Mouse (Mus musculus) liver, embryonic 13.5 days (tissue): Measurements from ENCODE around the gene Mcmbp. TPM values are rescaled to one million over a fixed set of nuclear protein-coding genes. Genes with fewer than 3 reads are reported as not detected.

ENCODE experiments used
- ATAC-seq: fragments of 200-750 bp; cut with Nextera tagmentation; 2 replicates; pipeline ENCODE4 v1.8.0; 2017; ENCODE audit warnings: low read depth, mild to moderate bottlenecking, moderate number of reproducible peaks, moderate library complexity
- DNase-seq: peaks from one replicate; pipeline ENCODE4 v3.0.0; 2022
- H3K27ac ChIP-seq: fragments of 300-500 bp; sonication (generic); 2 replicates; pipeline ENCODE4 v1.5.1; 2015; ENCODE audit warnings: moderate library complexity, mild to moderate bottlenecking, inconsistent platforms
- H3K27me3 ChIP-seq: fragments of 300-500 bp; sonication (generic); 2 replicates; pipeline ENCODE4 v1.6.1; 2015; ENCODE audit warnings: mild to moderate bottlenecking, inconsistent platforms
- H3K36me3 ChIP-seq: fragments of 300-500 bp; sonication (generic); 2 replicates; pipeline ENCODE4 v1.6.1; 2015; ENCODE audit warnings: mild to moderate bottlenecking, inconsistent platforms
- H3K4me1 ChIP-seq: fragments of 300-500 bp; sonication (generic); replicated peaks from 2 replicates; pipeline ENCODE4 v1.6.1; 2015; ENCODE audit warnings: inconsistent platforms
- H3K4me2 ChIP-seq: fragments of 300-500 bp; sonication (generic); 2 replicates; pipeline ENCODE4 v1.6.1; 2015; ENCODE audit warnings: inconsistent platforms, mild to moderate bottlenecking, moderate library complexity
- H3K4me3 ChIP-seq: fragments of 300-500 bp; sonication (generic); replicated peaks from 2 replicates; pipeline ENCODE4 v1.5.1; 2015; ENCODE audit warnings: mild to moderate bottlenecking, inconsistent platforms
- H3K9ac ChIP-seq: fragments of 300-500 bp; sonication (generic); 2 replicates; pipeline ENCODE4 v1.6.1; 2015; ENCODE audit warnings: mild to moderate bottlenecking, inconsistent platforms
- H3K9me3 ChIP-seq: fragments of 300-500 bp; sonication (generic); replicated peaks from 2 replicates; pipeline ENCODE4 v1.6.1; 2016; ENCODE audit warnings: inconsistent platforms
- WGBS: fragments of 180-500 bp; shearing (Covaris S2); methylation state at CpG from one replicate; pipeline ENCODE4 v1.1.7; 2015; ENCODE audit not compliant: insufficient replicate concordance; 5-methylcytosine and 5-hydroxymethylcytosine counted together
- polyA plus RNA-seq: library from polyadenylated mRNA; unstranded; fragments of >200 nt; fragmentation: Nextera tagmentation; extraction: Ambion mirVana; gene quantifications from 2 replicates; pipeline ENCODE4 v1.2.1, GENCODE M21; 2015

Gene Mcmbp
- polyA plus RNA-seq, result 27.1 and 30.5 TPM in 2 replicates

GRCm38 (mm10) chr7:128740334-128740733 is at the start of gene Mcmbp:
Mcmbp (minus strand) TSS chr7:128740495.
- Histone ChIP-seq H3K4me1 (peaks cover 52% of the 10 kb centered on the region), H3K27me3 (peaks cover 21% of the 10 kb centered on the region), H3K4me3 (peak within 1 kb of the TSS; percentile 89), H3K9ac (peak within 1 kb of the TSS; percentile 93), H3K4me2 (peak within 1 kb of the TSS; percentile 95), H3K36me3 (no peaks in the 10 kb centered on the region), H3K9me3 (no peaks in the 10 kb centered on the region), H3K27ac (peak within 1 kb of the TSS; percentile 81)
- 1% methylated on average over 35 of the region's 35 CpGs for WGBS
- DNase-seq (peak; percentile 91), ATAC-seq (peak; percentile 84)

- H3K4me3 ChIP-seq, result no peak overlapping the region
- H3K9me3 ChIP-seq, result no peaks in the 10 kb centered on the region
- DNase-seq (no peak), ATAC-seq (no peak)
- peaks cover 15% of the 10 kb centered on the region for H3K36me3 ChIP-seq
- H3K4me2 ChIP-seq, result no peak overlapping the region
- no peaks in the 10 kb centered on the region for H3K27me3 ChIP-seq
- H3K27ac ChIP-seq, result no peak overlapping the region
- WGBS, result 77% methylated on average over 4 of the region's 4 CpGs
- H3K4me1 ChIP-seq, result no peaks in the 10 kb centered on the region
- H3K9ac ChIP-seq, result no peak overlapping the region
Measured at GRCm38 (mm10) chr7:128790045-128790444, 49.8 kb upstream of the Mcmbp start.

DNA sequence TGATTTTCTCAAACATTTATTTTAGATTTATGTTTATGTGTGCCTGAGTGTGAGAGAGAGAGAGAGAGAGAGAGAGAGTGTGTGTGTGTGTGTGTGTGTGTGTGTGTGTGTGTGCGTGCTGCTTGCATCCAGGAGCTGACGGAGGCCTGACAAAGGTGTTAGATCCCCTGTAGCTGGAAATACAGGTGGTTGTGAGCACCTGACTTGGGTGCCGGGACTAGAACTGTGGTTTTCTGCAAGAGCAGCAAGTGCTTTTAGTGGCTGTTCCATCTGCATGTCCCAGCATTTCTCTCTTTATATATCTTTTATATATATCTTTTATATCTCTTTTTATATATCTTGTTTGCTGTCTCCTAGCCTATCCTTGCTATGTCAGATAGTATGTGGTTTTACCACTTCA is 41.6 kb upstream of the Mcmbp start:
- Histone ChIP-seq H3K4me2 (no peak overlapping the region), H3K36me3 (peaks cover 89% of the 10 kb centered on the region), H3K4me1 (no peaks in the 10 kb centered on the region), H3K27me3 (no peaks in the 10 kb centered on the region), H3K9me3 (no peaks in the 10 kb centered on the region), H3K9ac (no peak overlapping the region), H3K4me3 (no peak overlapping the region), H3K27ac (no peak overlapping the region)
- DNase-seq (no peak), ATAC-seq (no peak)
- WGBS, result 90% methylated on average over 3 of the region's 3 CpGs

DNA sequence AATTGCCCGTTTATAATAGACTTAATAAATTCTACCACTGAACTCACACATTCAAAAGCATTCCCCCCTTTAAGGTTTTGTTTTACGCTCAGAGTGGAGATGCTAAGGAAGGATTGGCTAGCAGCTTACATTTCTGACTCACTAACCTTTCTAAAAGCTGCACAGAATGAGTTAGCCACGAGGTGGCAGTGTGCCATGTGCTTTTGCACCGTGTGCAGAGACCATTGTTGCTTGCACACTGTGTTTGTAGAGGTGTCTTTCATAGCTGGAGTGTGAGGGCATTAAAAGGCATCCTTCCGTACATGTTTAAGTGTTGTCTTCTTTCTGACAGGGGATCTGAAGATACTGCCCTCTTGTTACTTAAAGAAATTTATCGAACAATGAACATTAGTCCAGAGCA is 39.0 kb upstream of the Mcmbp start:
- Histone ChIP-seq H3K36me3 (peaks cover 93% of the 10 kb centered on the region), H3K27me3 (no peaks in the 10 kb centered on the region), H3K4me3 (no peak overlapping the region), H3K4me1 (no peaks in the 10 kb centered on the region), H3K4me2 (no peak overlapping the region), H3K27ac (no peak overlapping the region), H3K9ac (no peak overlapping the region), H3K9me3 (no peaks in the 10 kb centered on the region)
- WGBS, result 55% methylated on average over 6 of the region's 6 CpGs
- peak; percentile 2 for DNase-seq
- peak; percentile 47; the same call in 1 of the 2 replicates for ATAC-seq

DNA sequence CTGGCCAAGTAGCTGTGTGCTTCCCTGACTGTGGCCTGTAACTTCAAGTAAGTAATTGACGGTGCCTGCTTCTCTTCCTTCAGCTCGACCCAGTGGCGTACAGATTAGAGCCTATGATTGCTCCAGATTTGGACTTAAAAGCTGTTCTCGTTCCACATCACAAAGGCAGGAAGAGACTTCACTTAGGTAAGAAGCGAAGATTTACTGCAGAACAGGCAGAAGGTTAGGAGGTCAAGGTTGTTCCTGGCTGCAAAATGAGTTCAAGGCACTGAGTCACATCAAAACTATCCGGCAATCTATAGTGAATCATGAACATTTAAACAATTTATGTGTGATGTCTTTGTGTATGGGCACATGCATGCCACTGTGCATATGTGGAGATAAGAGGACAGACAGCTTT is 36.9 kb upstream of the Mcmbp start:
- DNase-seq, result no peak
- H3K9me3 ChIP-seq, result no peaks in the 10 kb centered on the region
- H3K4me3 ChIP-seq, result no peak overlapping the region
- H3K9ac ChIP-seq, result no peak overlapping the region
- H3K4me2 ChIP-seq, result no peak overlapping the region
- H3K27me3 ChIP-seq, result no peaks in the 10 kb centered on the region
- WGBS, result 85% methylated on average over 6 of the region's 6 CpGs
- H3K4me1 ChIP-seq, result no peaks in the 10 kb centered on the region
- H3K36me3 ChIP-seq, result peaks cover 97% of the 10 kb centered on the region
- ATAC-seq, result no peak
- H3K27ac ChIP-seq, result no peak overlapping the region

DNA sequence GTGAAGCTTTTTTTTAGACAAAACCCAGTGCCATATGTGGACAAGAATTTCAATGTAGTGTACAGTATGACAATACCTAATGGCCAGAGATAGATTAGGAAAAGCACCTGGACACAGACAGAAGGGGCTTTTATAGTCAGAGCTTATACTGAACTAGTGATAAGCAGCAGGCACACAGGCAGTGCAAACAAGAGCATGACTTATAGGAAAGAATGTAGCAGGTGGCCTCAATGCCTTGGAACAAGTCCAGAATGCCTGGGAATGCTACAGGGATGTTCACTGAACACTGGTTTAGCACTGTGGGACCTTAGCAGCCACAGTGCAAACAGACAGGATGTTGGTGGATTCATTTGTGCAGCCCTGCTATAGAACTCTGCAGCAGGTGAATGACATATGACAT is 26.4 kb upstream of the Mcmbp start:
- H3K9me3 ChIP-seq, result no peaks in the 10 kb centered on the region
- no peak for ATAC-seq
- H3K4me3 ChIP-seq, result no peak overlapping the region
- no peak overlapping the region for H3K27ac ChIP-seq
- H3K4me2 ChIP-seq, result no peak overlapping the region
- no peaks in the 10 kb centered on the region for H3K4me1 ChIP-seq
- H3K9ac ChIP-seq, result no peak overlapping the region
- DNase-seq, result no peak
- H3K36me3 ChIP-seq, result peaks cover 91% of the 10 kb centered on the region
- H3K27me3 ChIP-seq, result no peaks in the 10 kb centered on the region

- 89% methylated on average over 4 of the region's 4 CpGs for WGBS
- ATAC-seq, result no peak
- no peak overlapping the region for H3K9ac ChIP-seq
- no peak overlapping the region for H3K4me2 ChIP-seq
- no peaks in the 10 kb centered on the region for H3K27me3 ChIP-seq
- peaks cover 94% of the 10 kb centered on the region for H3K36me3 ChIP-seq
- H3K27ac ChIP-seq, result no peak overlapping the region
- H3K4me1 ChIP-seq, result peaks cover 4% of the 10 kb centered on the region; the same call in 1 of the 2 replicates
- H3K4me3 ChIP-seq, result no peak overlapping the region
- H3K9me3 ChIP-seq, result no peaks in the 10 kb centered on the region
- DNase-seq, result no peak
Measured at GRCm38 (mm10) chr7:128758948-128759347, 18.7 kb upstream of the Mcmbp start.

DNA sequence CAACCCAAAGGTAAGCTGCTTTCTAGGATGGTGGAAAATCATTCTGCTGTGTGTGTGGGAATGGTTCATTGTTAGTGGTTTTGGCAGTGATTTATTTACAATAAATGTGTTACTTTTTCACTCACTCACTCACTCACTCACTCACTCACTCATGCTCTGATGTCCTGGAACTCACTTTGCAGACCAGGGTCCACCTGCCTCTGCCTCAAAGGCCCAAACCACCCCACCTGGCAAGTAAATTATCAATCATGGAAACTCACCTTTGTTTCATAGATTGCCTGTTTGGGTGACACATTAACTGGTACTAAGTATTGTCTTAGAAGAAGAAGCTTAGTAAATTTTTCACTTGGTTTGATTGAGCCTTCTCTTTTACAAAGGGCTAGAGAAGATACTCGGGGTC is 15.1 kb upstream of the Mcmbp start:
- no peak overlapping the region for H3K27ac ChIP-seq
- no peak overlapping the region for H3K9ac ChIP-seq
- no peak overlapping the region for H3K4me2 ChIP-seq
- ATAC-seq, result no peak
- DNase-seq, result no peak
- H3K4me3 ChIP-seq, result no peak overlapping the region
- H3K9me3 ChIP-seq, result no peaks in the 10 kb centered on the region
- peaks cover 88% of the 10 kb centered on the region for H3K36me3 ChIP-seq
- H3K27me3 ChIP-seq, result no peaks in the 10 kb centered on the region
- WGBS, result 88% methylated on average over 1 of the region's 1 CpGs
- H3K4me1 ChIP-seq, result peaks cover 11% of the 10 kb centered on the region

DNA sequence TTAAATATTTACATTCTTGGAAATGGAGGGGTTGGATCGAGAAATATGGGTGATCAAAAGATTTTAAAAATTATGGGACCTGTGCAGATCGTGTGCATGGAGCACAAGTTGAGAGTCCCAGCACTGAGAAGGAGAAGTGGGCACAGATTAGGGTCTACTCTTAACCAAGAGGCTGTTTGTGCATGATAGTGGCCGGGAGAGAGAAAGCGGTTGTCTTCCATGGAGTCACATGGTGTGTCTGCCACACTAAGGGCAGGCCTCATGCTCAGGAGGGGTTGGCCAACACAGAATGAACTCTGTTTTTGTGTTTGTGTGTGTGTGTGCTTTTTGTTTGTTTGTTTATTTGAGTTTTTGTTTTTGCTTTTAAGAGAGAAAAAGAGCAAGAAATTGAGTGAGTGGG is 11.7 kb upstream of the Mcmbp start:
- H3K36me3 ChIP-seq, result peaks cover 67% of the 10 kb centered on the region

DNA sequence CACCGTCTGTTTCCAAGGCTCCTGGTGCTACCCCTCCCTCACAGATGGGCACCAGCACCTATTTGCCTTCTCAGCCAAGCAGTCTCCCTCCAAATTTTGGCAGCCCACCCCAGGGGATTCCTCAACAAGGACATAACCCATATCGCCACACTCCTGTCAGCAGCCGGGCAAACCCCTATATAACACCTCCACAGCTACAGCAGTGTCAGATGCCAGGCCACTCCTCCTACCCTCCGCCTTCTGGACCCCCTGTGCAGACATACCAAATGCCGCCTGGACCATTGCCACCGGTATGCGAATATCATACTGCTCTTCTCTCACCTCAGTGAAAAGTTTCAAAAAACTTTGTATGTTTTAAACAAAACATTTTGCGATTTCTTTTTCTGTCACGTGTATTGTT is 10.0 kb upstream of the Mcmbp start:
- peaks cover 61% of the 10 kb centered on the region for H3K4me1 ChIP-seq
- H3K9ac ChIP-seq, result no peak overlapping the region
- DNase-seq, result no peak
- H3K4me3 ChIP-seq, result no peak overlapping the region
- no peak overlapping the region for H3K4me2 ChIP-seq
- no peaks in the 10 kb centered on the region for H3K27me3 ChIP-seq
- H3K36me3 ChIP-seq, result peaks cover 54% of the 10 kb centered on the region
- no peak for ATAC-seq
- H3K9me3 ChIP-seq, result no peaks in the 10 kb centered on the region
- H3K27ac ChIP-seq, result no peak overlapping the region
- WGBS, result 88% methylated on average over 9 of the region's 9 CpGs

More for the DNA sequence above, 11.7 kb upstream of the Mcmbp start:
- Histone ChIP-seq H3K9ac (no peak overlapping the region), H3K4me3 (no peak overlapping the region), H3K27me3 (no peaks in the 10 kb centered on the region), H3K4me2 (no peak overlapping the region), H3K9me3 (no peaks in the 10 kb centered on the region), H3K4me1 (peaks cover 44% of the 10 kb centered on the region), H3K27ac (no peak overlapping the region)
- 44% methylated on average over 4 of the region's 4 CpGs for WGBS
- ATAC-seq (no peak), DNase-seq (no peak)

DNA sequence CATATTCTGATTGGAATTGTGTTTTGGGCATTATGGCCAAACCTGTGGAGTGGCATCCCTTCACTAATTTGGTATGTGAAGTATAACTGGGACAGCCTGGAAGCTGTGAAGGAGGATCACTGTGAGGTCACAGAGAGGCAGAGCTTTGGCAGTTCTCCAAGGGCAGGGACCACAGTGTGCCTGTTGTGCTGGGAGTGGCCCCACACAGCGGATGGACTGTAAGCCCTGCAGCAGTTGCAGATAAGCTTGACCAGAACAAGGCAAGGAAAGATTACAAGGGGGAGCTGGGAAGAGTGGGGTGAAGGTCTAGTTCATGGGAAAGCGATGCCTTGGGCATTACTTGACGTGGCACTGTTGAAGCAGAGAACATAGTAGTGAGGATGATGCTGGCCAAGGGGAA is 8.5 kb upstream of the Mcmbp start:
- no peak overlapping the region for H3K4me3 ChIP-seq
- H3K27ac ChIP-seq, result peak overlapping the region; percentile 58
- peaks cover 38% of the 10 kb centered on the region for H3K36me3 ChIP-seq
- peaks cover 65% of the 10 kb centered on the region for H3K4me1 ChIP-seq
- peak; percentile 80 for DNase-seq
- peak overlapping the region; percentile 49 for H3K4me2 ChIP-seq
- H3K9me3 ChIP-seq, result no peaks in the 10 kb centered on the region
- peak; percentile 77 for ATAC-seq
- peak overlapping the region; percentile 34; the same call in 1 of the 2 replicates for H3K9ac ChIP-seq
- 16% methylated on average over 3 of the region's 3 CpGs for WGBS
- peaks cover 5% of the 10 kb centered on the region; the same call in 1 of the 2 replicates for H3K27me3 ChIP-seq

DNA sequence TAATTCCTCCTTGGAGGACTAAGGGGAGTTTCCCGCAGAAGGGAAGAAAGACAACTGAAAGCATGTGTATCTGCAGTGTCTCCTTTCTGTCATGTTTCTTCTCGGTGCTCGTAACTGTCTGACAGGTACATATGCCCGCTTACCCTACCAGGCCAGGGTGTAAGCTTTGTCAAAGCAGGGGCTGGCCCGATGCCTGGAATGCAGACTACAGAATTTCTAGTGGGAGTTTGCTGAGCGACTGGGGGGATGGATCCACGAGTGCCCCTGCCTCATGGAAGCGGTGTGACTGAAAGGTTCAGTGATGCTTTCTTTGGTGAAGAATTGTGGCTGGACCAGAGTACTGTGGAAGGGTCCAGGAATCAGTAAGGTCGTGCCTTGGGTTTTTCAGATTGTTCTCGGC is 5.9 kb upstream of the Mcmbp start:
- Histone ChIP-seq H3K36me3 (peaks cover 19% of the 10 kb centered on the region), H3K9me3 (no peaks in the 10 kb centered on the region), H3K4me1 (peaks cover 66% of the 10 kb centered on the region), H3K4me3 (peak overlapping the region; percentile 93), H3K27ac (peak overlapping the region; percentile 84), H3K9ac (peak overlapping the region; percentile 94), H3K4me2 (peak overlapping the region; percentile 86), H3K27me3 (peaks cover 20% of the 10 kb centered on the region)
- ATAC-seq (no peak), DNase-seq (no peak)
- 79% methylated on average over 10 of the region's 10 CpGs for WGBS
